Mouse (Mus musculus): ENCODE data around the gene Treml1.

DNA sequence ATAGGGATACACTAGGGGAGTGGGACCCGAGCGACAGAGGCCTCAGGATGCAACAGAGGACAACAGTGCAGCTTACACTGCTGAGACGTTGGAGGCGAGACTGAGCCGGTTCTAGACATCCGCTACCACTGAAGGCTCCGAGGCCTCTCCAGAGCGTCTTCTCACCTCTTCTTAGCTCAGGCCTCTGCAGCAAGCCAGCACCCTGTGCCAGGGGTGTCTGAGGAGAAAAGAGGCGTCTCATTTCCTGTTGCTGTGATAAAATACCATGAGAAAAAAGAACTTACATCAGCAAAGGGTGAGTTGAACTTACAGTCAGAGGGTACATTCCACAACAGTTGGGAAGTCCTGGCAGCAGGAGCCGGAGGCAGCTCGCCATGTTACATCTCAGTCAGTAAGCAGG, 34.1 kb upstream of the Treml1 start:
- TF ChIP-seq POLR2A (IDR thresholded peaks at IDR 0.05; ENCODE audit: borderline replicate concordance, insufficient read depth, low read length) = no peak
- TF ChIP-seq CTCF (IDR thresholded peaks at IDR 0.05; ENCODE audit: borderline replicate concordance, insufficient read depth, low read depth, low read length) = no peak

All from cerebellum, adult 2 months (tissue).